Mouse (Mus musculus): Measurements from ENCODE around the gene Eif3g. TPM values are rescaled to one million over a fixed set of nuclear protein-coding genes. Genes with fewer than 3 reads are reported as not detected.

Gene Eif3g
- polyA plus RNA-seq, 1 experiment from 2014 or later = 228 TPM

DNA sequence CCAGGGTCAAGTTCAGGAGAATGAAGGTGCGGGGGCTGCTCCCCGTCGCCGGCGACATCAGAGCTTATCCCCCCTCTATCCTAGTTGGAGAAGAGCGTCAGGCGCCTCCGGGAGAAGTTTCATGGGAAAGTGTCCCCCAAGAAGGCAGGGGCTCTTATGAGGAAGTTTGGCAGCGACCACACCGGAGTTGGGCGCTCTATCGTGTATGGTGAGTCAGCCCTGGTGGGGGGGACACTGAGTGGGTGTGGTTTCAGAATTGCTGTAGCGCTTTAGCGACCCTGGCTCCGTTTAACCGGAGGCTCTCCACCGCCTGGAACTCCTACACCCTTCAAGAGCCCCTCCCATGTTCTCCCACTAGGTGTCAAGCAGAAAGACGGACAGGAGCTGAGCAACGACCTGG, 29.2 kb downstream of the Eif3g start:
- no peak for ATAC-seq (ENCODE audit: low read depth)
- H3K9ac ChIP-seq (replicated peaks; ENCODE audit: low read depth, low read length) = no peak overlapping the region
- H3K4me1 ChIP-seq (ENCODE audit: control insufficient read depth, insufficient read depth, low read length) = no peaks in the 10 kb centered on the region
- H3K27me3 ChIP-seq (ENCODE audit: control insufficient read depth, insufficient read depth, low read length) = peaks cover 26% of the 10 kb centered on the region
- peak overlapping the region; percentile 32; the same call in 1 of the 2 replicates for H3K4me2 ChIP-seq (ENCODE audit: low read depth, low read length)
- peak overlapping the region; percentile 25; the same call in 1 of the 2 replicates for H3K4me3 ChIP-seq (ENCODE audit: low read depth, low read length)
- no peaks in the 10 kb centered on the region for H3K9me3 ChIP-seq (ENCODE audit: control insufficient read depth, low read length)
- H3K36me3 ChIP-seq (ENCODE audit: control insufficient read depth, insufficient read depth, low read length) = no peaks in the 10 kb centered on the region
- 6% methylated on average over 19 of the region's 19 CpGs for WGBS
- H3K27ac ChIP-seq (ENCODE audit: low read depth, low read length) = no peak overlapping the region

DNA sequence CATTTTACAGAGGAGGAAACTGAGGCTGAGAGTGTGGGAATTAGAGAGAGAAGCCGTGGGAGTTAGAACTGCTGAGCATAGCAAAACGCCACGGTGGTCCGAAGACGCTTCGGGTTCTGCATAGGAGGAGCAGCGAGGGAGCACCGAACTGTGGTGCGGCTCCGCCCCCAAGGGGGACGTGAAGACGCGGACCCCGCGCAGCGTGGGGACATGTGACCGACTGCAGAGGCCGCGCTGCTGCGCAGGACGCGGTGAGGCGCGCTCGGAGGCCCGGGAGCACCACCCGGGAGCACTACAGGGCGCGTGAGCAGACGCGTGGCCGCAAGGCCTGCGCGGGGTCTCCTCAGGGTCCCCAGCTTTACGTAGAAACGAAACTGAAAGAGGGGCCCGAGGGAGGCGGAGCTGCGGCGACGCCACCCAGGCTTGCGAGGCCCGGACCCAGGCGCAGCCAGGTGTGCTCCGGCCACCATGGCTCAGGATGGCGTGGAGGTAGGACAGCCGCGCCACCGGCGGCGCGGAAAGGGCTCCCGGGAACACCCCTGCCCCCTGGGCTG, 29.9 kb downstream of the Eif3g start, which contains the start of gene A230050P20Rik:
Gene A230050P20Rik, plus strand, starts transcription at position 195 of the 554 bp plus-strand sequence.
- peaks cover 26% of the 10 kb centered on the region for H3K27me3 ChIP-seq (ENCODE audit: control insufficient read depth, insufficient read depth, low read length)
- H3K36me3 ChIP-seq (ENCODE audit: control insufficient read depth, insufficient read depth, low read length) = no peaks in the 10 kb centered on the region
- H3K4me2 ChIP-seq (ENCODE audit: low read depth, low read length) = peak within 1 kb of the TSS; percentile 32
- H3K4me3 ChIP-seq (ENCODE audit: low read depth, low read length) = peak within 1 kb of the TSS; percentile 25
- H3K9me3 ChIP-seq (ENCODE audit: control insufficient read depth, low read length) = no peaks in the 10 kb centered on the region
- 10% methylated on average over 43 of the region's 53 CpGs for WGBS
- ATAC-seq (ENCODE audit: low read depth) = no peak; the same call in 1 of the 2 replicates
- H3K9ac ChIP-seq (replicated peaks; ENCODE audit: low read depth, low read length) = peak within 1 kb of the TSS; percentile 34; the same call in 1 of the 2 replicates
- H3K4me1 ChIP-seq (ENCODE audit: control insufficient read depth, insufficient read depth, low read length) = no peaks in the 10 kb centered on the region
- no peak within 1 kb of the TSS for H3K27ac ChIP-seq (ENCODE audit: low read depth, low read length)

DNA sequence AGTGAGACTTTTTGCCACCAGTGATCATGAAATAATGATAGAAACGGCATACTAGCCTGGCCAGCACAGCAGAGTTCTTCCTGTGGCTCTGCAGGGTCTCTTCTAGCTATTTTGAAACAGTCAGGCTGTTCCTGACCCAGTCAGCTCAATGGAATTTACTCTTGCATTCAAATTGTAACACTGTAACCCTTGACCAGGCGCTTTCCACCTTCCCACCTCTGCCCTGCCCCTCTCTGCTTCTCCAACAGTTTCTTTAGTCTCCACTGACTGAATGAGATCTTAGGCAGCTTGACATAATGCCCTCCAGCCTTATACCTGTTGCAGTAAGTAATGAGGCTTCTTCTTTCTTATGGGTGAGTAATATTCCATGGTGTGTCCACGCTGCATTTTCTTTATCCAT, 31.5 kb downstream of the Eif3g start:
- WGBS = 65% methylated on average over 3 of the region's 3 CpGs
- ATAC-seq (ENCODE audit: low read depth) = no peak

DNA sequence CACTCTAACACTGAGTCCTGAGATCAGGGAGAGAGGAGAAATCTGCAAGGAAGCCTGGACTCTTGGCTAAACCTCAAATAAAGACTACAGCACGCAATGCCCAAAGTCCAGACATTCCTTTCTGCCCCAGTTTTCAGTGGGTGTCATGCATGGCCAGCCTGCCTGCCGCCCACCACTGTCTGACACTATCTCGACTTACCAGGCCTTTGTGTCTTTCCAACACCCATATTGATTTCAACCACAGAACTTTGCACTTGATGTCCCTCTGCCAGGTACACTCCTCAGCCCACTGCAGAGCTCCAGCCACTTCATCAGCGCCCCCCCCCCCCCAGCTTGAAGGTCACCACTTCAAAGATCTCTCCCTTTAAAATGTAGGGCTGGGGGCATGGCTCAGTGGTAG, 36.2 kb downstream of the Eif3g start:
- H3K4me1 ChIP-seq (ENCODE audit: control insufficient read depth, insufficient read depth, low read length) = no peaks in the 10 kb centered on the region
- no peak overlapping the region for H3K9ac ChIP-seq (replicated peaks; ENCODE audit: low read depth, low read length)
- WGBS = 59% methylated on average over 4 of the region's 4 CpGs
- H3K27me3 ChIP-seq (ENCODE audit: control insufficient read depth, insufficient read depth, low read length) = no peaks in the 10 kb centered on the region
- no peak overlapping the region for H3K4me3 ChIP-seq (ENCODE audit: low read depth, low read length)
- H3K27ac ChIP-seq (ENCODE audit: low read depth, low read length) = no peak overlapping the region
- ATAC-seq (ENCODE audit: low read depth) = no peak
- H3K9me3 ChIP-seq (ENCODE audit: control insufficient read depth, low read length) = no peaks in the 10 kb centered on the region
- H3K4me2 ChIP-seq (ENCODE audit: low read depth, low read length) = no peak overlapping the region
- H3K36me3 ChIP-seq (ENCODE audit: control insufficient read depth, insufficient read depth, low read length) = no peaks in the 10 kb centered on the region

More for the DNA sequence above, 31.5 kb downstream of the Eif3g start:
- no peak overlapping the region for H3K4me3 ChIP-seq (ENCODE audit: low read depth, low read length)
- H3K4me1 ChIP-seq (ENCODE audit: control insufficient read depth, insufficient read depth, low read length) = no peaks in the 10 kb centered on the region
- no peak overlapping the region for H3K4me2 ChIP-seq (ENCODE audit: low read depth, low read length)
- H3K27me3 ChIP-seq (ENCODE audit: control insufficient read depth, insufficient read depth, low read length) = peaks cover 26% of the 10 kb centered on the region
- no peaks in the 10 kb centered on the region for H3K9me3 ChIP-seq (ENCODE audit: control insufficient read depth, low read length)
- H3K9ac ChIP-seq (replicated peaks; ENCODE audit: low read depth, low read length) = no peak overlapping the region
- H3K27ac ChIP-seq (ENCODE audit: low read depth, low read length) = no peak overlapping the region
- H3K36me3 ChIP-seq (ENCODE audit: control insufficient read depth, insufficient read depth, low read length) = no peaks in the 10 kb centered on the region

DNA sequence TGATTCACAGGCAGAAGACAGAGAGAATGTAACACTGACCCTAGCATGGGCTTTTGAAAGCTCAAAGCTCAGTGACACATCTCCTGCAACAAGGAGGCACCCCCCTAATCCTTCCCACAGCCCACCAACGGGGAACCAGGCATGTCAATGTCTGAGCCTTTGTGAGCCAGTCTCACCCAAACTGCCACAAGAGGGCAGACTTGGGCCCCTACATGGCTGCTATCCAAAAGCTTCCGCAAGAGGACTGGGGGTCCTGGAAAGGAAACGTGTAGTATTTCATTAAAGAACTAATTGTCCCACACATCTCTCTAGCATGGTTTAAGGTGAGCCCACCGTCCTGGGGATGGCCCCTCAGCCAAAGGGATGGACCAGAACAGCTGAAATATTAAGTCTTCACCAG, 36.6 kb downstream of the Eif3g start:
- 9% methylated on average over 4 of the region's 4 CpGs for WGBS
- no peak for ATAC-seq (ENCODE audit: low read depth)

DNA sequence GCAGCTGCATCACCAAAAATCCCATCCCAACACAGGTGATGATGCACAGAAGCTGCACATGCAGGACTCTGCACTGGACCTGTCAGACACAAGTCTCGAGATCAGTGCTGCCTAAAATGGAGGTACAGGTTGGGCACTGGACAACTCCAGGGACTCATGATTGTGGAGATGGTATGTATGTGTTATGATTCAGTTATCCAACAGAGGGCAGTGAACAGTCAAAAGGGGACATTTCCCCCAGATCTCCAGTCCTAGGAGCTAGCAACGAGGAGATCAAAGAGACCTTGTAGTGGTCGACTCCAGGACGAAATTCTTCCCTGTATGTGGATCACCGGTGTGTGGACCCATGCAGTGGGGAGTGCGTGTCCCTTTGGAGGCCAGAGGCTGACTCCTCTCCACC, 38.5 kb downstream of the Eif3g start:
- WGBS = 48% methylated on average over 6 of the region's 6 CpGs
- Histone ChIP-seq H3K9ac (replicated peaks; ENCODE audit: low read depth, low read length) (no peak overlapping the region), H3K27me3 (ENCODE audit: control insufficient read depth, insufficient read depth, low read length) (no peaks in the 10 kb centered on the region)

More for the DNA sequence above, 36.6 kb downstream of the Eif3g start:
- Histone ChIP-seq H3K9ac (replicated peaks; ENCODE audit: low read depth, low read length) (no peak overlapping the region), H3K4me1 (ENCODE audit: control insufficient read depth, insufficient read depth, low read length) (no peaks in the 10 kb centered on the region), H3K4me3 (ENCODE audit: low read depth, low read length) (no peak overlapping the region), H3K27me3 (ENCODE audit: control insufficient read depth, insufficient read depth, low read length) (no peaks in the 10 kb centered on the region), H3K27ac (ENCODE audit: low read depth, low read length) (no peak overlapping the region), H3K36me3 (ENCODE audit: control insufficient read depth, insufficient read depth, low read length) (no peaks in the 10 kb centered on the region), H3K4me2 (ENCODE audit: low read depth, low read length) (no peak overlapping the region), H3K9me3 (ENCODE audit: control insufficient read depth, low read length) (no peaks in the 10 kb centered on the region)

DNA sequence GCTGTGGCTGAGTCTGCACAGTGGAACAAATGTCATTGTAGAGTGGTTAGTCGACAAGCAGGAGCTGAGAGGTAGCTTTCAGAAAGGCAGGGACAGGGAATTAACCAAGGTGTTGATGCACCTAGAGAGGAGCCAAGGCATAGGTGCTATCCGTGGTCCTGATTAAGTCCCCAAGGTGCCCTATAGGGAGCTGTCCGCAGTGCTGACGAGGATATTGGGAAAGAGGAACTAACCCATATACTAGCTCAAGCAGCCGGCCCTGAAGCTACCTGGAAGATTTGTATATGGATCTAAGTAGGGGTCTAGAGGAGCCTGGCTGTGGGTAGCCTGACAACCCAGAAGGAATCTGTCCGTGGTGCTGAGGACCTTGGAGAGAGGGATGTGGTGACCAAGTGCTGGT, 41.3 kb downstream of the Eif3g start:
- H3K27me3 ChIP-seq (ENCODE audit: control insufficient read depth, insufficient read depth, low read length) = no peaks in the 10 kb centered on the region
- H3K27ac ChIP-seq (ENCODE audit: low read depth, low read length) = no peak overlapping the region
- no peak for ATAC-seq (ENCODE audit: low read depth)
- H3K4me2 ChIP-seq (ENCODE audit: low read depth, low read length) = no peak overlapping the region
- no peaks in the 10 kb centered on the region for H3K9me3 ChIP-seq (ENCODE audit: control insufficient read depth, low read length)
- no peak overlapping the region for H3K4me3 ChIP-seq (ENCODE audit: low read depth, low read length)
- H3K36me3 ChIP-seq (ENCODE audit: control insufficient read depth, insufficient read depth, low read length) = no peaks in the 10 kb centered on the region
- H3K9ac ChIP-seq (replicated peaks; ENCODE audit: low read depth, low read length) = no peak overlapping the region
- no peaks in the 10 kb centered on the region for H3K4me1 ChIP-seq (ENCODE audit: control insufficient read depth, insufficient read depth, low read length)
- WGBS = 10% methylated on average over 6 of the region's 6 CpGs

More for the DNA sequence above, 38.5 kb downstream of the Eif3g start:
- Histone ChIP-seq H3K9me3 (ENCODE audit: control insufficient read depth, low read length) (no peaks in the 10 kb centered on the region), H3K4me3 (ENCODE audit: low read depth, low read length) (no peak overlapping the region), H3K36me3 (ENCODE audit: control insufficient read depth, insufficient read depth, low read length) (no peaks in the 10 kb centered on the region), H3K4me2 (ENCODE audit: low read depth, low read length) (no peak overlapping the region), H3K4me1 (ENCODE audit: control insufficient read depth, insufficient read depth, low read length) (no peaks in the 10 kb centered on the region), H3K27ac (ENCODE audit: low read depth, low read length) (no peak overlapping the region)
- no peak for ATAC-seq (ENCODE audit: low read depth)

DNA sequence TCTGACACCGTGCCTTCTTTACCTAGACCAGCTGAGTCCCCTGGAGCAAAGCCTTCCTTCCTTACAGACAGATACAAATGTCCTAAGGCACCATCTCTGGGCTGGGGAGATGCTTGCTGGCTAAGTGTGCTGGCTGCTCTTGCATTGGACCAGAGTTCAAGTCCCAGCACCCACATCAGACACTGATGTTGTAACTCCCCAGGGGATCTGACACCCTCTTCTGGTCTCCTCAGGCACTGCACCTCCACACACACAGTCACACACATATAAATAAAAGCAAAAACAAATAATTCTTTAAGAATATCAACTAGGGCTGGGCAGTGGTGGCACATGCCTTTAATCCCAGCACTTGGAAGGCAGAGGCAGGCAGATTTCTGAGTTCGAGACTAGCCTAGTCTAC, 48.2 kb downstream of the Eif3g start:
- Histone ChIP-seq H3K27me3 (ENCODE audit: control insufficient read depth, insufficient read depth, low read length) (no peaks in the 10 kb centered on the region), H3K4me1 (ENCODE audit: control insufficient read depth, insufficient read depth, low read length) (no peaks in the 10 kb centered on the region), H3K9me3 (ENCODE audit: control insufficient read depth, low read length) (no peaks in the 10 kb centered on the region), H3K9ac (replicated peaks; ENCODE audit: low read depth, low read length) (no peak overlapping the region), H3K4me2 (ENCODE audit: low read depth, low read length) (no peak overlapping the region), H3K27ac (ENCODE audit: low read depth, low read length) (no peak overlapping the region), H3K36me3 (ENCODE audit: control insufficient read depth, insufficient read depth, low read length) (no peaks in the 10 kb centered on the region), H3K4me3 (ENCODE audit: low read depth, low read length) (no peak overlapping the region)
- ATAC-seq (ENCODE audit: low read depth) = no peak
- 90% methylated on average over 2 of the region's 2 CpGs for WGBS
